ENCODE assay signal across 9 mouse cellular contexts in genomic region chr17:35233114-35233980, GRCm38 (mm10). TPM values are rescaled to one million over a fixed set of nuclear protein-coding genes. Genes with fewer than 3 reads are reported as not detected.
DNase-seq lines count a peak whose midpoint lies in the region; ATAC-seq lines count a peak whose summit lies in the region.
"Had no signal": no experiment of that assay in that cellular context is flagged by ENCODE, and none has a peak within 500 bp of the region (broad histone marks: within the 10 kb centered on the region; RNA-seq: fewer than 3 reads in every experiment).

Gene Atp6v1g2 (plus strand): TSS chr17:35233660.

- DNase-seq in cerebellum, adult 9-11 months, result peak; percentile 45
- DNase-seq in cerebellum, adult 11 months, result no peak
- DNase-seq in spleen, postnatal 36 days (ENCODE audit: low spot score in 2 of 2), result peak; percentile 41 to 61
- no peak for DNase-seq in spleen, adult 18-20 months
- peak; percentile 65 for DNase-seq in testis, postnatal 14 days (ENCODE audit: low spot score)
- no peak for DNase-seq in gastrocnemius, adult 18-20 months (ENCODE audit: low spot score)

- H3K27me3 ChIP-seq in hindbrain, embryonic 13.5 days, result no peaks in the 10 kb centered on the region
- H3K27me3 ChIP-seq in limb, embryonic 15.5 days, result no peaks in the 10 kb centered on the region
- H3K27me3 ChIP-seq: Patski had no signal

- H3K4me1 ChIP-seq in hindbrain, embryonic 13.5 days (replicated peaks), result peaks cover 52% of the 10 kb centered on the region
- peaks cover 34% of the 10 kb centered on the region for H3K4me1 ChIP-seq in limb, embryonic 15.5 days

- H3K4me2 ChIP-seq in hindbrain, embryonic 13.5 days, result peak within 1 kb of the TSS; percentile 93
- peak within 1 kb of the TSS; percentile 80 for H3K4me2 ChIP-seq in limb, embryonic 15.5 days

- H3K36me3 ChIP-seq in hindbrain, embryonic 13.5 days, result peaks cover 33% of the 10 kb centered on the region
- H3K36me3 ChIP-seq in limb, embryonic 15.5 days, result peaks cover 30% of the 10 kb centered on the region

- no peak for ATAC-seq in hindbrain, embryonic 13.5 days (ENCODE audit: low FRiP score)
- no peak for ATAC-seq in limb, embryonic 15.5 days (ENCODE audit: insufficient number of reproducible peaks, low FRiP score, low TSS enrichment, low read depth)
- ATAC-seq: Patski had no signal

- peak within 1 kb of the TSS; percentile 91 for H3K9ac ChIP-seq in hindbrain, embryonic 13.5 days
- no peak within 1 kb of the TSS for H3K9ac ChIP-seq in limb, embryonic 15.5 days

- WGBS in hindbrain, embryonic 13.5 days, result 80% methylated on average over 18 of the region's 18 CpGs
- WGBS in limb, embryonic 15.5 days, result 56% methylated on average over 18 of the region's 18 CpGs

- no peaks in the 10 kb centered on the region for H3K9me3 ChIP-seq in hindbrain, embryonic 13.5 days
- no peaks in the 10 kb centered on the region for H3K9me3 ChIP-seq in limb, embryonic 15.5 days

- H3K4me3 ChIP-seq in hindbrain, embryonic 13.5 days, result peak within 1 kb of the TSS; percentile 58
- peak within 1 kb of the TSS; percentile 57 for H3K4me3 ChIP-seq in limb, embryonic 15.5 days

- H3K27ac ChIP-seq in hindbrain, embryonic 13.5 days, result peak within 1 kb of the TSS; percentile 10; the same call in 1 of the 2 replicates
- H3K27ac ChIP-seq in limb, embryonic 15.5 days, result peak within 1 kb of the TSS; percentile 96

RNA-seq across cellular contexts. Expression of gene Atp6v1g2, which starts in this region (rescaled TPM):
- polyA plus RNA-seq in hindbrain, embryonic 13.5 days (2015; fragmentation: Nextera tagmentation; extraction: Ambion mirVana), result 52.4 and 54.2 TPM in 2 replicates
- 3.7 and 3.8 TPM in 2 replicates for polyA plus RNA-seq in limb, embryonic 15.5 days (2015; fragmentation: Nextera tagmentation; extraction: Ambion mirVana)
- 1 to 10 TPM; 1.1 to 1.8 TPM for total RNA-seq in gastrocnemius, adult 18-20 months (2021)

Comparison
In these comparisons a context has a peak if more than half of its experiments do, and no peak if none do; other contexts are left out.
1. RNA of gene Atp6v1g2 (polyA plus RNA-seq): 52.4 to 54.2 TPM in hindbrain, embryonic 13.5 days; 3.7 to 3.8 TPM in limb, embryonic 15.5 days; every median in the first group is over 10 times any median in the second.
2. DNase-seq: peak in cerebellum, adult 9-11 months (single experiment), spleen, postnatal 36 days (2 of 2) and testis, postnatal 14 days (single experiment); none in cerebellum, adult 11 months (single experiment), spleen, adult 18-20 months (0 of 2) and gastrocnemius, adult 18-20 months (single experiment).